Mouse (Mus musculus): ENCODE results near the gene Tnfsf11.

- TF ChIP-seq MAX (IDR thresholded peaks at IDR 0.05; ENCODE audit: low read depth) (no peak), POLR2AphosphoS2 (IDR thresholded peaks at IDR 0.05; ENCODE audit: insufficient read length, low read depth) (no peak), CEBPB (IDR thresholded peaks at IDR 0.05; ENCODE audit: insufficient read depth, poor library complexity, severe bottlenecking) (no peak)
Observed at GRCm38 (mm10) chr14:78355381-78355780, 47.5 kb upstream of the Tnfsf11 start.

All from myocyte (in vitro differentiated cells).